Mouse (Mus musculus): ENCODE data around the gene Btf3. TPM values are rescaled to one million over a fixed set of nuclear protein-coding genes. Genes with fewer than 3 reads are reported as not detected.

Btf3 gene
- total RNA-seq, 1 experiment: 844 TPM

- in situ Hi-C loops (cut with MboI; ENCODE audit: low sequenced_read_pairs in 2 of 2, unreplicated experiment in 2 of 2): no loop called here
- H3K4me3 ChIP-seq (ENCODE audit: insufficient read depth in 1 of 2, low read depth in 1 of 2, low read length in 2 of 2, poor library complexity in 1 of 2, severe bottlenecking in 1 of 2): no peak overlapping the region
- no peak overlapping the region for H3K27ac ChIP-seq (ENCODE audit: insufficient read depth, low read depth, low read length, poor library complexity, severe bottlenecking)
- no peaks in the 10 kb centered on the region for H3K9me3 ChIP-seq (ENCODE audit: control insufficient read depth, insufficient read depth, low read depth, low read length)
- DNase-seq (ENCODE audit: low read depth, low spot score): no peak
- no peaks in the 10 kb centered on the region for H3K36me3 ChIP-seq (ENCODE audit: control insufficient read depth, insufficient read depth, low read length, poor library complexity, severe bottlenecking)
- H3K9ac ChIP-seq (ENCODE audit: insufficient read depth, low read depth, low read length, poor library complexity, severe bottlenecking): no peak overlapping the region
- H3K4me1 ChIP-seq (ENCODE audit: control insufficient read depth in 2 of 2, insufficient read depth in 2 of 2, low read length in 2 of 2, poor library complexity in 1 of 2): no peaks in the 10 kb centered on the region
- TF ChIP-seq MAFK (IDR thresholded peaks at IDR 0.05; ENCODE audit: insufficient read depth, low read depth, low read length): no peak
- TF ChIP-seq ZNF384 (IDR thresholded peaks at IDR 0.05; ENCODE audit: low read depth, low read length): no peak
- TF ChIP-seq CHD2 (IDR thresholded peaks at IDR 0.05; ENCODE audit: low read depth, low read length): no peak
- no peak for TF ChIP-seq ZC3H11A (IDR thresholded peaks at IDR 0.05; ENCODE audit: borderline replicate concordance, low read depth, low read length)
- TF ChIP-seq HCFC1 (IDR thresholded peaks at IDR 0.05; ENCODE audit: borderline replicate concordance, insufficient read depth, low read length): no peak
Observed at GRCm38 (mm10) chr13:98280990-98281650, 35.7 kb downstream of the Btf3 start.

GRCm38 (mm10) chr13:98279686-98280085 lies 37.1 kb downstream of the Btf3 start, which contains the start of gene Gm21976:
Gene Gm21976, plus strand, starts transcription at chr13:98279887.
- H3K27ac ChIP-seq (ENCODE audit: insufficient read depth, low read depth, low read length, poor library complexity, severe bottlenecking): no peak within 1 kb of the TSS
- DNase-seq (ENCODE audit: low read depth, low spot score): no peak
- H3K9ac ChIP-seq (ENCODE audit: insufficient read depth, low read depth, low read length, poor library complexity, severe bottlenecking): no peak within 1 kb of the TSS
- no peaks in the 10 kb centered on the region for H3K36me3 ChIP-seq (ENCODE audit: control insufficient read depth, insufficient read depth, low read length, poor library complexity, severe bottlenecking)
- H3K9me3 ChIP-seq (ENCODE audit: control insufficient read depth, insufficient read depth, low read depth, low read length): no peaks in the 10 kb centered on the region
- in situ Hi-C loops (cut with MboI; ENCODE audit: low sequenced_read_pairs in 2 of 2, unreplicated experiment in 2 of 2): no loop called here
- no peaks in the 10 kb centered on the region for H3K4me1 ChIP-seq (ENCODE audit: control insufficient read depth in 2 of 2, insufficient read depth in 2 of 2, low read length in 2 of 2, poor library complexity in 1 of 2)
- TF ChIP-seq HCFC1 (IDR thresholded peaks at IDR 0.05; ENCODE audit: borderline replicate concordance, insufficient read depth, low read length) (no peak), ZNF384 (IDR thresholded peaks at IDR 0.05; ENCODE audit: low read depth, low read length) (no peak), CHD2 (IDR thresholded peaks at IDR 0.05; ENCODE audit: low read depth, low read length) (no peak), ZC3H11A (IDR thresholded peaks at IDR 0.05; ENCODE audit: borderline replicate concordance, low read depth, low read length) (no peak), MAFK (IDR thresholded peaks at IDR 0.05; ENCODE audit: insufficient read depth, low read depth, low read length) (no peak)
- H3K4me3 ChIP-seq (ENCODE audit: insufficient read depth in 1 of 2, low read depth in 1 of 2, low read length in 2 of 2, poor library complexity in 1 of 2, severe bottlenecking in 1 of 2): no peak within 1 kb of the TSS

GRCm38 (mm10) chr13:98277501-98277900 lies 39.3 kb downstream of the Btf3 start:
- in situ Hi-C loops (cut with MboI; ENCODE audit: low sequenced_read_pairs in 2 of 2, unreplicated experiment in 2 of 2): no loop called here
- H3K36me3 ChIP-seq (ENCODE audit: control insufficient read depth, insufficient read depth, low read length, poor library complexity, severe bottlenecking): no peaks in the 10 kb centered on the region; the same call in 1 of the 2 replicates
- H3K4me1 ChIP-seq (ENCODE audit: control insufficient read depth in 2 of 2, insufficient read depth in 2 of 2, low read length in 2 of 2, poor library complexity in 1 of 2): no peaks in the 10 kb centered on the region
- no peaks in the 10 kb centered on the region for H3K9me3 ChIP-seq (ENCODE audit: control insufficient read depth, insufficient read depth, low read depth, low read length)
- no peak overlapping the region for H3K4me3 ChIP-seq (ENCODE audit: insufficient read depth in 1 of 2, low read depth in 1 of 2, low read length in 2 of 2, poor library complexity in 1 of 2, severe bottlenecking in 1 of 2)
- H3K27ac ChIP-seq (ENCODE audit: insufficient read depth, low read depth, low read length, poor library complexity, severe bottlenecking): no peak overlapping the region
- no peak for TF ChIP-seq HCFC1 (IDR thresholded peaks at IDR 0.05; ENCODE audit: borderline replicate concordance, insufficient read depth, low read length)
- no peak for TF ChIP-seq ZC3H11A (IDR thresholded peaks at IDR 0.05; ENCODE audit: borderline replicate concordance, low read depth, low read length)
- no peak for TF ChIP-seq CHD2 (IDR thresholded peaks at IDR 0.05; ENCODE audit: low read depth, low read length)
- no peak for TF ChIP-seq MAFK (IDR thresholded peaks at IDR 0.05; ENCODE audit: insufficient read depth, low read depth, low read length)
- no peak for TF ChIP-seq ZNF384 (IDR thresholded peaks at IDR 0.05; ENCODE audit: low read depth, low read length)
- DNase-seq (ENCODE audit: low read depth, low spot score): no peak
- H3K9ac ChIP-seq (ENCODE audit: insufficient read depth, low read depth, low read length, poor library complexity, severe bottlenecking): no peak overlapping the region

- H3K4me3 ChIP-seq (ENCODE audit: insufficient read depth in 1 of 2, low read depth in 1 of 2, low read length in 2 of 2, poor library complexity in 1 of 2, severe bottlenecking in 1 of 2): no peak overlapping the region
- TF ChIP-seq ZNF384 (IDR thresholded peaks at IDR 0.05; ENCODE audit: low read depth, low read length) (no peak), HCFC1 (IDR thresholded peaks at IDR 0.05; ENCODE audit: borderline replicate concordance, insufficient read depth, low read length) (no peak), CHD2 (IDR thresholded peaks at IDR 0.05; ENCODE audit: low read depth, low read length) (no peak), MAFK (IDR thresholded peaks at IDR 0.05; ENCODE audit: insufficient read depth, low read depth, low read length) (no peak), ZC3H11A (IDR thresholded peaks at IDR 0.05; ENCODE audit: borderline replicate concordance, low read depth, low read length) (no peak)
- H3K27ac ChIP-seq (ENCODE audit: insufficient read depth, low read depth, low read length, poor library complexity, severe bottlenecking): no peak overlapping the region
- in situ Hi-C loops (cut with MboI; ENCODE audit: low sequenced_read_pairs in 2 of 2, unreplicated experiment in 2 of 2): no loop called here
- no peak for DNase-seq (ENCODE audit: low read depth, low spot score)
- H3K36me3 ChIP-seq (ENCODE audit: control insufficient read depth, insufficient read depth, low read length, poor library complexity, severe bottlenecking): peaks cover 9% of the 10 kb centered on the region
- H3K9ac ChIP-seq (ENCODE audit: insufficient read depth, low read depth, low read length, poor library complexity, severe bottlenecking): no peak overlapping the region
- no peaks in the 10 kb centered on the region for H3K9me3 ChIP-seq (ENCODE audit: control insufficient read depth, insufficient read depth, low read depth, low read length)
- H3K4me1 ChIP-seq (ENCODE audit: control insufficient read depth in 2 of 2, insufficient read depth in 2 of 2, low read length in 2 of 2, poor library complexity in 1 of 2): no peaks in the 10 kb centered on the region
Observed at GRCm38 (mm10) chr13:98276253-98276652, 40.6 kb downstream of the Btf3 start.
